Mouse (Mus musculus) embryonic facial prominence, embryonic 12.5 days (tissue): ENCODE measurements at regions not wholly inside any gene's neighbourhood (a gene's known extent, or its start where the extent isn't known, plus 50 kb on each side); places are given as distances from the start of the nearest gene placed in this dataset.

Experiments used
- ATAC-seq: fragments of 200-750 bp; cut with Nextera tagmentation; 2 replicates; pipeline ENCODE4 v1.8.0; 2017; ENCODE audit not compliant: insufficient number of reproducible peaks, insufficient read depth, low FRiP score, low TSS enrichment
- H3K27ac ChIP-seq: fragments of 300-500 bp; sonication (generic); 2 replicates; pipeline ENCODE4 v1.5.1; 2016; ENCODE audit warnings: mild to moderate bottlenecking
- H3K27me3 ChIP-seq: fragments of 300-500 bp; sonication (generic); 2 replicates; pipeline ENCODE4 v1.6.1; 2016; ENCODE audit warnings: mild to moderate bottlenecking, moderate library complexity
- H3K36me3 ChIP-seq: fragments of 300-500 bp; sonication (generic); 2 replicates; pipeline ENCODE4 v1.6.1; 2016; ENCODE audit warnings: mild to moderate bottlenecking
- H3K4me1 ChIP-seq: fragments of 300-500 bp; sonication (generic); 2 replicates; pipeline ENCODE4 v1.6.1; 2016
- H3K4me2 ChIP-seq: fragments of 300-500 bp; sonication (generic); replicated peaks from 2 replicates; pipeline ENCODE4 v1.6.1; 2016; ENCODE audit warnings: mild to moderate bottlenecking, moderate library complexity
- H3K4me3 ChIP-seq: fragments of 300-500 bp; sonication (generic); 2 replicates; pipeline ENCODE4 v1.5.1; 2016; ENCODE audit warnings: mild to moderate bottlenecking
- H3K9ac ChIP-seq: fragments of 300-500 bp; sonication (generic); 2 replicates; pipeline ENCODE4 v1.6.1; 2016; ENCODE audit warnings: mild to moderate bottlenecking, moderate library complexity
- H3K9me3 ChIP-seq: fragments of 300-500 bp; sonication (generic); 2 replicates; pipeline ENCODE4 v1.6.1; 2016; ENCODE audit warnings: mild to moderate bottlenecking, moderate library complexity
- WGBS: fragments of 180-500 bp; shearing (Covaris S2); methylation state at CpG from one replicate; pipeline ENCODE4 v1.1.7; 2016; 5-methylcytosine and 5-hydroxymethylcytosine counted together

DNA sequence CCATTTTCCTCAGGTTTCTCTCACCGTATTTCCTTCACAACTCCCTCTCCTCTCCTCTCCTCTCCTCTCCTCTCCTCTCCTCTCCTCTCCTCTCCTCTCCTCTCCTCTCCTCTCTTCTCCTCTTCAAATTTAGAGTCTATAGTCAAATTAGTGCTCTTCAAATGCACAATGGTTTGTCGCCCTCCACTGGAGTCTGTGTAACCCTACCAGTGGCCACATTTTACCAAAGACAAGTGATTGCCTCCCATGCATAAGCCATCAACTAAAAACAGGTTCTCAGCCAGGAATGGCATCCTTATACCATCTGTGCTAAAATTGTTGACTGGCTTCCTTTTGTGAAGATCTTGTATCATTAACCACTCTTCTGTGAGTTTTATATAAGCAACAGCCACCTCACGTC is 979.5 kb upstream of the Adam24 start:
- no peak for ATAC-seq

DNA sequence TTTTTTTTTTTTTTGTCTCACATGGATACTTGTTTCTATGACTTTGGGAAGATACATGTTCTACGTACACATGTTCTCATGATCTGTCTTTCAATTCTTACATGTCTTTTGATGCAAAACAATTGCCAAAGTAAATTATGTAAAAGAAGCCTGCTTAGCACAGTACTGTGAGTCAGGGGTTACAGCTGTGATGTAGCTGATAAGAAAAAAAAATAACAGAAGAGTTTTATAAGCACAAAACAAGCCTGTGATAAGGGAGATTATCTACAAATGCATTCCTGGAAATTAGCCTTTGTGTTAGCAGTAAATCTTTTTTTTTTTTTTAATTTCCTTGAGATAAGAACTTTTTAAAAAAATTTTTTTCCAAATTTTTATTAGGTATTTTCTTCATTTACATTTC is 969.0 kb upstream of the Adam24 start:
- Histone ChIP-seq H3K4me3 (no peak overlapping the region), H3K4me1 (no peaks in the 10 kb centered on the region), H3K9ac (no peak overlapping the region), H3K36me3 (no peaks in the 10 kb centered on the region), H3K27me3 (no peaks in the 10 kb centered on the region), H3K27ac (no peak overlapping the region), H3K4me2 (no peak overlapping the region), H3K9me3 (no peaks in the 10 kb centered on the region)
- 85% methylated on average over 1 of the region's 1 CpGs for WGBS
- no peak for ATAC-seq

More for the DNA sequence above, 979.5 kb upstream of the Adam24 start:
- H3K27me3 ChIP-seq = no peaks in the 10 kb centered on the region
- 88% methylated on average over 3 of the region's 3 CpGs for WGBS
- no peak overlapping the region for H3K4me2 ChIP-seq
- H3K27ac ChIP-seq = no peak overlapping the region
- no peaks in the 10 kb centered on the region for H3K36me3 ChIP-seq
- H3K9me3 ChIP-seq = no peaks in the 10 kb centered on the region
- no peak overlapping the region for H3K4me3 ChIP-seq
- no peaks in the 10 kb centered on the region for H3K4me1 ChIP-seq
- H3K9ac ChIP-seq = no peak overlapping the region

DNA sequence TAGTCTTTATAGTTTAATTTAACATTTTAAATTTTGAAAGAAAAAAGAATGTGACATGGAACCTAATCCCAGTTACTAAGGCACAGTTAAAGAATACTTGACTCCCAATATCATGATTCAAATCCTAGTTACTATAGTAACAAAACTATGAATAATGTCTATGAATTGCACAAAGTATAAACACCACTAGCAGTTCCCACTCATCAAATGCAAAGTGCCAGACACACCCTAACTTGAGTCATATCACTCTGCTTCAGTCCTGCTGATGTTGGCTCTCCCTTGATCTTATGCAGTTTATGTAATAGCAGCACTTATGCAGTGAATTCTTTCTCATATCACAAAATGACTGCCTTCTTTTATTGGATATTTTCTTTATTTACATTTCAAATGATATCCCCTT is 932.5 kb upstream of the Adam24 start:
- ATAC-seq = no peak
- Histone ChIP-seq H3K4me3 (no peak overlapping the region), H3K36me3 (no peaks in the 10 kb centered on the region), H3K9ac (no peak overlapping the region), H3K9me3 (no peaks in the 10 kb centered on the region), H3K4me2 (no peak overlapping the region), H3K27ac (no peak overlapping the region), H3K27me3 (no peaks in the 10 kb centered on the region), H3K4me1 (no peaks in the 10 kb centered on the region)

DNA sequence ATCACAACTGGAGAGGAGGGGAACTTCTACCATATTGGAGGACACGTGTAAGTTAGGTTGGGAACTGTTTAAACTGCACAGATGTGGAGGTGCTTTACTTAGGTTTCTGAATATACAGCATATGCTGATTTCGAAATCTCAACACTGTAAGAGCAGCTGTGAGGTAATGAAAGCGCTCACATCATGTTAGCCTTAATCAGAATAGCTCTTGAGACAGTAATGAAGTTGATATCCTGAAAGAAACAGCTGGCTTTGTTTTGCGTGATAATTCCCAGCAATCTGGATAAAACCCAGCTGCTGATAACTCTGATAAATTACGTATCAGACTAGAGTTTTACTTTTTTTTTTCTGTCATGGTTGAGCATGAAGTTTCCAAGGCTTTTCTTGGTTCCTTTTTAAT is 928.7 kb upstream of the Adam24 start:
- Histone ChIP-seq H3K9me3 (no peaks in the 10 kb centered on the region), H3K4me1 (no peaks in the 10 kb centered on the region), H3K27me3 (no peaks in the 10 kb centered on the region), H3K4me3 (no peak overlapping the region), H3K4me2 (no peak overlapping the region), H3K27ac (no peak overlapping the region), H3K36me3 (no peaks in the 10 kb centered on the region), H3K9ac (no peak overlapping the region)
- 60% methylated on average over 5 of the region's 5 CpGs for WGBS
- no peak for ATAC-seq

DNA sequence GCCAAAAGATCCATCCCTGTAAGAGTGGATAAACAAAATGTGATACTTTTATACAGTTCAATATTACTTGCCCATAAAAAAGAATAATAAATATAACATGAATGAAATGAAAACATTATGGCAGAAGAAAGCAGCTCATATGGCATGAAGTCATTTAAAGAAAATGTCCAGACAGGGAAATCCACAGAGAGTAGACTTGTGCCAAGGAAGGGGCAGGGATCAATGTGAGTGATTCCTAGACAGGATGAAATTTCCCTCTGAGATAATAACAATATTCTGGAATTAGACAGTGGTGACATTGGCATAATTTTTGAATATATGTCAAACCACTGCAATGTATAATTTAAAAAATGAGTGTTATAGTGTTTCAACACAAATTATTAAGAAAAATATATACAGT is 915.0 kb upstream of the Adam24 start:
- H3K27ac ChIP-seq = no peak overlapping the region
- H3K9ac ChIP-seq = no peak overlapping the region
- H3K4me1 ChIP-seq = no peaks in the 10 kb centered on the region
- H3K9me3 ChIP-seq = no peaks in the 10 kb centered on the region
- no peak overlapping the region for H3K4me2 ChIP-seq
- no peak overlapping the region for H3K4me3 ChIP-seq
- 0 out of 2 replicates have a peak, but pooled peaks have one; percentile 22 for ATAC-seq
- H3K27me3 ChIP-seq = no peaks in the 10 kb centered on the region
- no peaks in the 10 kb centered on the region for H3K36me3 ChIP-seq

DNA sequence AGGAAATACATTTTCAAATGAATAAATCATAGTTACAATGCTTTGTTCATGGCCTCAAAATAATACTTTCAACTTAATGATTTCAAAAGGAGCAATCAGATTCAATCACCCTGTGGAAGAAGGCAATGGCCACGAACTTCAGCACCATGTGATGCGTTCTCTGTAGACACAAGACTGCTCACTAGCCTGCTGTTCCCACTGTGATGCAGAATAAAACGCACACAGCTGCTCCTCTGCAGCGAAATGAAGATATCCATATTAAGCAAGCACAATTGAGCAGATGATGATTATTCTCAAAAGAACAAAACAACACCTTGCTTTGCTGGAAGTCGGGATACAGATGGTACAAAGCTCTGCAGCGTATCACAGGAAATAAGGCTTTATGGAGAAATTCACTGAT is 895.4 kb upstream of the Adam24 start:
- WGBS = 71% methylated on average over 6 of the region's 6 CpGs

DNA sequence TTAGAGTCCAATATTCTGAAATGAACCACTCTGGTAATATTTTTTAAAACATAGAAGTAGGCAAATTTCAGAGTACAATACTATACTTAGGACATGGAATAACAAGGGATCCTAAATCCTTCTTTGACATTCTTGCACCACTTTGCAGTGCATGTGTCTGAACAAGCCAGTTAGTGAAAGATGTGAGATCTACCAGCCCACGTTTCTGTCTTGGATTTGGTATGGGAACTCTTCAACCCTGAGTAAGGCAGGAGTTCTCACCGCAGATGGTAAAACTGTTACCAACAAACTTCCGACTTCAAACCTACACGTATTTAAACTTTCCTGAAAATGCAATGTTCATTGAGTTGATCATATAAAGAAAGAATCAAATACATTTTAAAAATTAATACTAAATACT is 894.7 kb upstream of the Adam24 start:
- Histone ChIP-seq H3K36me3 (no peaks in the 10 kb centered on the region), H3K27ac (no peak overlapping the region), H3K4me2 (no peak overlapping the region), H3K9me3 (no peaks in the 10 kb centered on the region), H3K4me1 (no peaks in the 10 kb centered on the region), H3K4me3 (no peak overlapping the region), H3K27me3 (no peaks in the 10 kb centered on the region), H3K9ac (no peak overlapping the region)
- ATAC-seq = no peak
- WGBS = 83% methylated on average over 4 of the region's 4 CpGs

More for the DNA sequence above, 895.4 kb upstream of the Adam24 start:
- Histone ChIP-seq H3K9ac (no peak overlapping the region), H3K4me2 (no peak overlapping the region), H3K27ac (no peak overlapping the region), H3K9me3 (no peaks in the 10 kb centered on the region), H3K4me3 (no peak overlapping the region), H3K27me3 (no peaks in the 10 kb centered on the region), H3K4me1 (no peaks in the 10 kb centered on the region), H3K36me3 (no peaks in the 10 kb centered on the region)
- no peak for ATAC-seq

DNA sequence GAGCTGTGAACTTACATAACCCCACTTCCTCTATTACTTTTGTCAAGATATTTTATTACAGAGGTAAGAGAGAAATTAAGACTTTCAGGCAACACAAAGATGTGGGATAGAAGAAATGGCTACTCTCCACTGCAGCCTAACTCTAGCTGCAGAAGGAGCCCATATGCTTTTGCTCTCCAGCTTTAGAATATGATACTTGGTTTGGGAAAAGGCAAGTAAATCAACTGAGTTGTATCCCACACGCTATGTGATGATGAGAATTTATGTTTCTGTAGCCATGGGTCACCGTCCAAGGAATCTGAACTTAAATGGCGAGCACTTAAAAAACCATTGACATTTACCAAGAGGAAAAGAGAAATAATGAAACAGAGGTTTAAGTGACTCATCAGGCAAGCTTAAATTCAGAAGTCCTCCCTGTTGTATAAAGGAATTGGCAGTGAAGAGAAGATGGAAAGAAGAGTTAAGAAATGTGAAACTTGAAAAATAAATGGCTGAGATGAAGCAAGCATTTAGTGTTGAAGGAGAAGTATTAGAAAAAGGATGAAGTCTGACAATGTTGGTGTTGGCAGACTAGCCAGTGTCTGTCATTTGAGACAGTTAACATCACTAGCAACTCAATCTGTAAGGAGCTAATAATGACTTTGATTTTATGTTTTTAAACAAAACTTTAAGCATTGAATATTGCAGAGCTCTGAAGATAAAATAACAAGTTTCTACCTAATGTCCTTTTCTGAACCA is 893.3 kb upstream of the Adam24 start:
- 73% methylated on average over 3 of the region's 3 CpGs for WGBS
- ATAC-seq = no peak
- H3K9ac ChIP-seq = no peak overlapping the region
- H3K27ac ChIP-seq = no peak overlapping the region
- no peaks in the 10 kb centered on the region for H3K9me3 ChIP-seq
- no peak overlapping the region for H3K4me3 ChIP-seq
- H3K4me2 ChIP-seq = no peak overlapping the region
- no peaks in the 10 kb centered on the region for H3K36me3 ChIP-seq
- H3K4me1 ChIP-seq = no peaks in the 10 kb centered on the region
- H3K27me3 ChIP-seq = no peaks in the 10 kb centered on the region

DNA sequence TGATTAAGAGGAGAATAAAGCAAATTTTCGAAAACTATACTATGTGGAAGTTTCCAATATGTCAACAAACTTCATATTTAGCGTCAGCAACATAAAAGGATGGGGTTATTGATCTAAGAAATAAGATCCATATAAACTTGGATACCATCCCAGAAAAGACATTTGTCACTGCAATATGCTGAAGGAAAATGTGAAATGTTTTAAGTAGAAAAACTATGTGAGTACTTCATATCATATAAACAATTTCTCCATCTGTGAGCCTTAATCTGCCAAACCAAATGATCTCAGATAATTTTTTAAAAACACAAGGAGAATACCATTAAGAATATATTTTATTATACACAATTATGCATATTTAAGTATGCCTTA is 892.7 kb upstream of the Adam24 start:
- no peaks in the 10 kb centered on the region for H3K36me3 ChIP-seq
- H3K9me3 ChIP-seq = no peaks in the 10 kb centered on the region
- H3K4me3 ChIP-seq = no peak overlapping the region
- WGBS = 74% methylated on average over 2 of the region's 2 CpGs
- H3K9ac ChIP-seq = no peak overlapping the region
- H3K4me1 ChIP-seq = no peaks in the 10 kb centered on the region
- ATAC-seq = no peak
- H3K4me2 ChIP-seq = no peak overlapping the region
- no peaks in the 10 kb centered on the region for H3K27me3 ChIP-seq
- no peak overlapping the region for H3K27ac ChIP-seq
